Mouse (Mus musculus): ENCODE results near the gene Vmn1r218.
"Not testable (repeated sequence)": the region's sequence is repeated elsewhere in the genome, so short reads cannot be mapped to it uniquely, and the experiment has no call there.

Gene Vmn1r218

GRCm38 (mm10) chr13:23133099-23133498 lies at the start of gene Vmn1r218:
Gene Vmn1r218, plus strand, starts transcription at chr13:23133155.
- DNase-seq (ENCODE audit: low read depth), result no peak

GRCm38 (mm10) chr13:23094386-23094785 lies 38.6 kb upstream of the Vmn1r218 start:
- no peak for DNase-seq (ENCODE audit: low read depth)

DNA sequence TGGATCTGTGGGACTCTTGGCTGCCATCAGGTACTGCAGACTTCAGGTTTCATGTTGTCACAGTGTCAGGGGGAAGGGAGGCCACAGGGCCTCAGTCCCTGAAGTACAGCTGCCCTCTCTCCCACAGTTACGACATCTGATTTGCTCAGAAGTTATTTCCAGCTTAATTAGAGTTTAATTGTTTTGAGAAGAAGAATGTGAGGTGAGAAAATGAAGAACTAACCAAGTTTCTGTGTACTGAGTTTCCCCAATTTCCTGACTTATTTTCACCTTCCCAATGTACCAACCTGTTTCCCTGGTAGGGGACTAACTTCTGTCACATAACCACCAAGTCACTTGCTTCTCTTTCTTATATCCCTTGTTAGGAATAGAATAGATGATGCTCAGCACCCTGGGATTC lies 14.8 kb upstream of the Vmn1r218 start, which contains the start of gene Vmn1r217:
Gene Vmn1r217 (minus strand): TSS at position 101 of the 400 bp plus-strand sequence.
- not testable (repeated sequence) for DNase-seq (ENCODE audit: low read depth)

DNA sequence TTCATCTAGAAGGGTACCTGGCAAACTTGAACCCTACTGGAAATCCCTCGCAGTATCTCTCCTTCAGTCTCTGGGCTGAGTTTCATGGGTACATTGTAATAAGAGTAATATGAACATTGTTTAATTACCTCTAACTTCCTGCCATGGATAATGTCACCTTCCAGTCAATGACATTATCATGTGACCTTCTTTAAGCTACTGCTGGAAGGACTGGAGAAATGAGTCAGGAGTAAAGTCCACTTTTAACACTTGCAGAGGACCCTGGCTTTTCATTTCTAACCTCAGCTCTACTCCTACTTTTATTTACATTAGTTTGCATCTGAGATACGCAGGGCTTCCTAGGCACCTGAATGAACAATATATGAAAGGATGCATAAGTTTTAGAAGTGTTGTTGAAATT lies 12.3 kb upstream of the Vmn1r218 start:
- no peak for DNase-seq (ENCODE audit: low read depth)

GRCm38 (mm10) chr13:23133501-23133900 lies 546 bp downstream of the Vmn1r218 start:
- DNase-seq (ENCODE audit: low read depth), result no peak

GRCm38 (mm10) chr13:23138880-23139279 lies 5.9 kb downstream of the Vmn1r218 start:
- no peak for DNase-seq (ENCODE audit: low read depth)

DNA sequence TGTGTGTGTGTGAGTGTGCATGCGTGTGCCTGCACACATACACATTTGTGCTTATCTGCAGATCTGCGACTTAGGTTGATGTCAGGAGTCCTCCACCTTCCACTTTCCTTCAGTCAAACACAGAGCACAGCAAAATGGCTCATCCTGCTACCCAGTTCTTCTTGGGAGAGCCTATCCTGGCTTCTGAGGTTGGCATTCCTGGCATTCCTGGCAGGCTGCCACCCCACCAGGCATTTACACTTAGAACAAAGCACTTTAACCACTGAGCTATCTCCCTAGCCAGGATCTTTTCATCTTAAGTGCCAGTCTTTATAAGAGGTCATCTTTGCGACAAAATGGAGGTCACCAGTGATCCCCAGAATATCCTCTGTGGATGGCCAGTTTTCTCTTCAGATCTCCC lies 24.9 kb downstream of the Vmn1r218 start:
- peak; percentile 5 for DNase-seq (ENCODE audit: low read depth)

DNA sequence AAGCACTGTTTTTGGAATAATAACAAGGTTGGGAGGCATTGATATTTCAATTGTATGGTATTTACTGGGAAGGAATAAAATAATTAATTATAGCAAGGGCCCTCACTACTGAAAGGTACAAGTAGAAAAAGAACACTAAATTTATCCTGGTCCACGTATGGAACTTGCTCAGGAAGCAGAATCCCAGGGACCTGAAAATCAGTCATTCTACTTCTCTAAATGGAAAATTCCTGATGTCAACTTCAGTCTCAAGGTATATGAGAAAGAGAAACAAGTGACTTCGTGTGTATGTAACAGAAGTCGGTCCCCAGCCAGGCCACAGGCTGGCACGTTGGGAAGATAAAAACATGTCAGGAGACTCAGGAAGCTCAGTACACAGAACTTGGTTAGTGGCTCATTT lies 26.1 kb downstream of the Vmn1r218 start, which contains the start of gene Vmn1r219:
Gene Vmn1r219 (plus strand): TSS at position 301 of the 400 bp plus-strand sequence.
- no peak for DNase-seq (ENCODE audit: low read depth)

DNA sequence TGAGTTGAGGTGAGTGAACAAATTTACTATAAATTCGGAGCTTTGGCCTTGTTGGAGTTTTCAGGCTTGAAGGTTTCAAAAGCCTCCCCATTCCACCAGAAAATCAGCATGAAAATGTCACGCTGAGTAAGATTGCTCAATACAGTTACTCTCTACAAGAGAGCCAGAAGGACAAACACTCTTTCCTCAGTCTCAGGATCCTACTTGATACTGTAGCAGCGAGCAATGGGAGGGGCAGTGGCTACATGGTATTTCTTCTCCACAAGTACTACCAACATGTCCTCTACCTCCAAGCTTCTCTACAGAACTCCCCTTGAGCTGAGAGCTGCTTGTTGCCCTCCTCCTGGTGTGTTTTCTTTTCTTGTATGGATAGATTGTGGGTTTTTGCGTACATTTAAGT lies 33.5 kb downstream of the Vmn1r218 start:
- not testable (repeated sequence) for DNase-seq (ENCODE audit: low read depth)

DNA sequence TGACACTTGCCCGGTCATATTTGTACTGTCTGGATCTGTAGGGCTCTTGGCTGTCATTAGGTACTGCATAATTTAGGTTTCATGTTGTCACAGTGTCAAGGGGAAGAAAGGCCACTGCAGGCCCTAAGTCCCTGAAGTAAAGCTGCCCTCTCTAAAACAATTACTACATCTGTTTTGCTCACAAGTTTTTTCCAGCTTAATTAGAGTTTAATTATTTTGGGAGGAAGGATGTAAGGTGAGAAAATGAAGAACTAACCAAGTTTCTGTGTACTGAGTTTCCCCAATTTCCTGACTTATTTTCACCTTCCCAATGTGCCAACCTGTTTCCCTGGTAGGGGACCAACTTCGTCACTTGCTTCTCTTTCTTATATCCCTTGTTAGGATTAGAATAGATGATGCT lies 54.9 kb downstream of the Vmn1r218 start, which contains the start of gene Vmn1r220:
Gene Vmn1r220 (minus strand): TSS at position 101 of the 400 bp plus-strand sequence.
- DNase-seq (ENCODE audit: low read depth), result no peak
